Mouse (Mus musculus): ENCODE results near the gene Fras1.

The Fras1 gene

GRCm38 (mm10) chr5:96373567-96373985, at the start of gene Fras1:
TSS of gene Fras1 (plus strand) at chr5:96373955.
- peak; percentile 7 for DNase-seq (ENCODE audit: low spot score)

GRCm38 (mm10) chr5:96331048-96331737, 42.6 kb upstream of the Fras1 start:
- no peak for DNase-seq (ENCODE audit: low spot score)

- no peak for DNase-seq (ENCODE audit: low spot score)
Measured at GRCm38 (mm10) chr5:96331738-96332070, 42.1 kb upstream of the Fras1 start.

GRCm38 (mm10) chr5:96333963-96334362, 39.8 kb upstream of the Fras1 start:
- DNase-seq (ENCODE audit: low spot score): no peak

DNA sequence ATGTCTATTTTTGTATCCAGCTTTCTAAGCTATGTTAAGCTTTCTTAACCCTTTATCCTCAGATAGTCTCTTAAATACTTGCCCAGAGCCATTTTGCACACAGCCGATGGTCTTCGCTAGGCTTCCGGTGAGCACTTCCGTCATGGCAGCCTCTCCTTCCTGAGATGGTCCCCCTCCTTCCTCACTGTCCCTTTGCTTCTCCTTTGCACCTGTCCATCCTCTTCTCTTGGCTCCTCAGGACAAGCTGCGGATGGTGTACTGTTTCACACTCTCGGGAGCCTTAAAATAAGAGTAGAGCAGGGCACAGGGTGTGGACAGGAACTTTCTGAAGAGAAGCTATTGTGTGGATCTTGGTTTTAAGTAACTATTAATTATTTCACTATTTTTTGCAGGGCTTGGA, 33.2 kb upstream of the Fras1 start:
- no peak for DNase-seq (ENCODE audit: low spot score)

DNA sequence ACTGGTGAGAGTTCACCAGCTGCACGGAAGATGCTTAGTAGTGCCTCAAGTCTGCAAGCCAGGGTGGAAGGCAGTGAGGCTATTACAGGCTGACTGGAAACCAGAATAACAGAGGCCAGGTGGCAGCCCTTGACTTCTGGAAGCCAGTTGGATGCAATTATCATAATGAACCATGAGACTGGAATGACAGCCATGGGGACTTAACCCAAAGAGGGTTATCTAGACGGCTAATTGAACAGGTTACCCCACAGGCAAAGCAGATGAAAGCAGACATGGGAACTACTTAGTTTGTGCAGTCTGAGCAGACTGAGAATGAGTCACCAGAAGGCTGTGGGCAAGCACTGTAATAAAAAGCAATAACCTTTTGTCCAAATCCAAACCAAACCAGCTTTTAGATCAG, 28.8 kb upstream of the Fras1 start:
- no peak for DNase-seq (ENCODE audit: low spot score)

DNA sequence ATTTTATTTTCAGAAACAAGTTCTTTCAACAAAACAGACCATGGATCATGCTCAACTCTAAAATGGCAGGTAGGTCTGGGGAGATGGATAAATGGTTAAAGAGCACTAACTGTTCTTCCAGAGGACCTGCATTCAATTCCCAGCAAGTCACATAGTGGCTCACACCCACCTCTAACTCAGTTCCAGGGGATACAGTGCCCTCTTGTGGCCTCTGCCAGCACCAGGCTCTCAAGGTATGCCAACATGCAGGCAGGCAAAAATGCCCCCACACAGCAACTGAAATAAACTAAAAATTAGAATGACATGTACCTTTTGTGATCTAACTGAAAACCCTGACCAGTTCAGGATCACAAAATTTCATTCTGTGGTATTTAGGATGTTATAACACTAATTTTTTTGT, 21.8 kb upstream of the Fras1 start:
- DNase-seq (ENCODE audit: low spot score): no peak

- DNase-seq (ENCODE audit: low spot score): no peak
Measured at GRCm38 (mm10) chr5:96363950-96364349, 9.8 kb upstream of the Fras1 start.

- DNase-seq (ENCODE audit: low spot score): no peak
Measured at GRCm38 (mm10) chr5:96365590-96365989, 8.2 kb upstream of the Fras1 start.

- DNase-seq (ENCODE audit: low spot score): no peak
Measured at GRCm38 (mm10) chr5:96367260-96367659, 6.5 kb upstream of the Fras1 start.

GRCm38 (mm10) chr5:96373106-96373505, 649 bp upstream of the Fras1 start:
- DNase-seq (ENCODE audit: low spot score): no peak

- peak; percentile 38 for DNase-seq (ENCODE audit: low spot score)
Measured at GRCm38 (mm10) chr5:96373986-96374901, 489 bp downstream of the Fras1 start.

- no peak for DNase-seq (ENCODE audit: low spot score)
Measured at GRCm38 (mm10) chr5:96375391-96375831, 1.7 kb downstream of the Fras1 start.

DNA sequence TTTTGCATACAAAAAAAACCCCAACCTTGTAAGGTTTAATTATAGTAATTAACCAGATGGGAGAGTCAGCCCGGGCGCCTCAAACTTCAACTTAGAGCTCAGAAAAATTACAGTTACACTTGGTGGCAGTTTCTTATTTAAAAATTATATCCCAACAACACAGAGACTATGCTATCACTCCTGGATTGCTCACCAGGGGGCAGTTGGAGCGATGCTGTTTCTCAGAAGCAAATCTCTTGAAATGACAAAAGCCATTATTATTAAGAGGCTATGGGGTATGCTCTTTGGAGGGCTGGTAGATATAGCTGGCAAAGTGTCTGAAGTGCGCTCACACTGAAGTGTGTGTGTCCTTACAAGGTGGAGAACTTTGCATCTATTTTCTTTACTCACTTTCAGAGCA, 2.5 kb downstream of the Fras1 start:
- DNase-seq (ENCODE audit: low spot score): no peak

- no peak for DNase-seq (ENCODE audit: low spot score)
Measured at GRCm38 (mm10) chr5:96386138-96386933, 12.6 kb downstream of the Fras1 start.

- DNase-seq (ENCODE audit: low spot score): no peak
Measured at GRCm38 (mm10) chr5:96388306-96388705, 14.6 kb downstream of the Fras1 start.

GRCm38 (mm10) chr5:96389963-96390623, 16.3 kb downstream of the Fras1 start:
- no peak for DNase-seq (ENCODE audit: low spot score)

DNA sequence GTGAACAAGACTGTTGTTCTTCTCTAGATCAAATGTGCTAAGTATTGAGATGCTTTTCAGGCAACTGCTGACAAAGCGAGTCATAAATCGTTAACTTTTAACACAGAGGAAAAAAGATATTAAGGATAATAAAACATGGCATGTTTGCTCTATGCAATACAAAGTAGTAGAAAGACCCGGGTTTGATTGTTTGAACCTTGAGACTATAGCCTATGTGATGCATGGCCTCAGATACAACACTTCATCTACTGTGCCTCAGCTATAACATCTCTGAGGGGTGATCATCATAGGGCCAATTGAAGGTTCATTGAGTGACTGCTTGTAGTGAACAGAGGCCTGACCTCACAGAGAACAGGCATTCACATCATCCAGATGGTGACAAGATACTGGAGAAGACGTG, 17.3 kb downstream of the Fras1 start:
- no peak for DNase-seq (ENCODE audit: low spot score)

DNA sequence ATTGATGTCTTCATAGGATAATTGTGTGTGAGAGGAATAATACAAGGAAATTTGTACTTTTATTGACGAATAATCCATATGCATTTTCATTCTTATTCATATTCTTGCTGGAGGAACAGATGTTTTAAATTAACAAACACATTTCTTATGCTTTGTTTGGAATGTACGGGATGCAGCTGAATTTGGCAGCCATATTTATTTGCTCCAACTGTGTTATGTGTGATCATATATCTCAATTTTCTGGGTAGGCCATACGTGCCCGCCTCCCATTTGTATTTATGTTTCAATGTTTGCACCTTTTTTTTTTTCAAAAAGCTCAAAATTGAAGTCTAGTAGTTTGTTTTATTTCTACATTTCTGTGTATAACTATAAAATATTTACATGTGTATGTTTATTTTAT, 21.2 kb downstream of the Fras1 start:
- DNase-seq (ENCODE audit: low spot score): no peak

- no peak for DNase-seq (ENCODE audit: low spot score)
Measured at GRCm38 (mm10) chr5:96395786-96396650, 22.3 kb downstream of the Fras1 start.

GRCm38 (mm10) chr5:96402555-96402954, 28.8 kb downstream of the Fras1 start:
- no peak for DNase-seq (ENCODE audit: low spot score)

Measured in ovary, postnatal 14 days (tissue).